Mouse (Mus musculus): ENCODE data around the gene Gm10600. TPM values are rescaled to one million over a fixed set of nuclear protein-coding genes. Genes with fewer than 3 reads are reported as not detected.
"Not testable (repeated sequence)": the region's sequence is repeated elsewhere in the genome, so short reads cannot be mapped to it uniquely, and the experiment has no call there.

The Gm10600 gene
- not detected in 2 replicates for polyA plus RNA-seq (2012; rRNA removed)
- not detected in 2 replicates for polyA plus RNA-seq (2014; fragmentation: Nextera tagmentation; extraction: Ambion mirVana)

DNA sequence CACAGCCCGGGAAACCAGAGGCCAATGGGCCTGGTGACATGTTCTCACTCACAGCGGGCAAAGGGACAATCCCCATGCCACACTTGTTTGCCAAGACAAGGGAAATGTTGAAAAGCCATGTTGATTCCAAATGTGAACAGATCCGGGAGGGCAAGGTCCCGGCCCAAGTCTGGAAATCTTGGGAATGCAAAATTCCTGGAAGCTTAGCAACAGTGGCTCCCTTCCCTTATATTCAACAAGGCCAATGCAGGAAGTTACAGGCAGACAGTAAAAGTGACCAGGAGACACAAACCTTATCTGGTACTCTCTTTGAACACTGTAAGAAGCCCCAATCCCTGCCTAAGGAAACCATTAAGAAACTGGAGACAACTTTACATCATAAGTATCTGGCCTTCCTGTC is at the start of gene Gm10600:
TSS of gene Gm10600 (plus strand) at position 301 of the 400 bp plus-strand sequence.
- WGBS (ENCODE audit: insufficient replicate concordance) = no CpG with 5 or more reads among the region's 4 CpGs
- not testable (repeated sequence) for H3K9me3 ChIP-seq (ENCODE audit: control insufficient read depth, low read length); H3K4me2 ChIP-seq (ENCODE audit: low read depth); H3K4me1 ChIP-seq (replicated peaks; ENCODE audit: control insufficient read depth in 2 of 2, insufficient read depth in 2 of 2, low read length in 1 of 2); H3K27me3 ChIP-seq (ENCODE audit: control insufficient read depth, insufficient read depth, low read length); H3K4me3 ChIP-seq (ENCODE audit: insufficient read depth in 1 of 2, low read depth in 2 of 2, low read length in 2 of 2); H3K27ac ChIP-seq; DNase-seq (ENCODE audit: low read depth in 3 of 3, low spot score in 3 of 3); H3K9ac ChIP-seq (replicated peaks); H3K36me3 ChIP-seq (replicated peaks; ENCODE audit: control insufficient read depth, insufficient read depth, low read depth); ATAC-seq (ENCODE audit: insufficient read depth)

- WGBS (ENCODE audit: insufficient replicate concordance) = no CpG with 5 or more reads among the region's 5 CpGs
- DNase-seq (ENCODE audit: low read depth in 3 of 3, low spot score in 3 of 3); H3K4me1 ChIP-seq (replicated peaks; ENCODE audit: control insufficient read depth in 2 of 2, insufficient read depth in 2 of 2, low read length in 1 of 2); H3K4me3 ChIP-seq (ENCODE audit: insufficient read depth in 1 of 2, low read depth in 2 of 2, low read length in 2 of 2); H3K9me3 ChIP-seq (ENCODE audit: control insufficient read depth, low read length); H3K27me3 ChIP-seq (ENCODE audit: control insufficient read depth, insufficient read depth, low read length); H3K27ac ChIP-seq; H3K4me2 ChIP-seq (ENCODE audit: low read depth); H3K9ac ChIP-seq (replicated peaks); ATAC-seq (ENCODE audit: insufficient read depth); H3K36me3 ChIP-seq (replicated peaks; ENCODE audit: control insufficient read depth, insufficient read depth, low read depth): not testable (repeated sequence)
Observed at GRCm38 (mm10) chr4:42255467-42255866, 15.0 kb downstream of the Gm10600 start, which contains the start of gene Ccl21b. Gene Ccl21b, plus strand, starts transcription at chr4:42255767.

Other genes starting within 250 kb of the Gm10600 start
- not detected in 2 replicates for gene Gm21093, start 205.9 kb upstream of the Gm10600 start, polyA plus RNA-seq (2012; rRNA removed)
- gene Gm21093, start 205.9 kb upstream of the Gm10600 start, polyA plus RNA-seq (2014; fragmentation: Nextera tagmentation; extraction: Ambion mirVana) = not detected in 2 replicates
- gene Gm3893, start 149.4 kb upstream of the Gm10600 start, polyA plus RNA-seq (2012; rRNA removed) = not detected in 2 replicates
- not detected in 2 replicates for gene Gm3893, start 149.4 kb upstream of the Gm10600 start, polyA plus RNA-seq (2014; fragmentation: Nextera tagmentation; extraction: Ambion mirVana)
- not detected in 2 replicates for gene Gm13304, start 125.8 kb upstream of the Gm10600 start, polyA plus RNA-seq (2012; rRNA removed)
- 0.14 TPM in 1 of 2 replicates, not detected in the other for gene Gm13304, start 125.8 kb upstream of the Gm10600 start, polyA plus RNA-seq (2014; fragmentation: Nextera tagmentation; extraction: Ambion mirVana)
- not detected in 2 replicates for gene Gm13306, start 87.2 kb upstream of the Gm10600 start, polyA plus RNA-seq (2012; rRNA removed)
- not detected in 2 replicates for gene Gm13306, start 87.2 kb upstream of the Gm10600 start, polyA plus RNA-seq (2014; fragmentation: Nextera tagmentation; extraction: Ambion mirVana)
- 0.15 TPM in 1 of 2 replicates, not detected in the other for gene Gm13305, start 72.0 kb upstream of the Gm10600 start, polyA plus RNA-seq (2012; rRNA removed)
- 0.45 TPM in 1 of 2 replicates, not detected in the other for gene Gm13305, start 72.0 kb upstream of the Gm10600 start, polyA plus RNA-seq (2014; fragmentation: Nextera tagmentation; extraction: Ambion mirVana)
- not detected in 2 replicates for gene Ccl21b, start 15.1 kb downstream of the Gm10600 start, polyA plus RNA-seq (2012; rRNA removed)
- not detected in 2 replicates for gene Ccl21b, start 15.1 kb downstream of the Gm10600 start, polyA plus RNA-seq (2014; fragmentation: Nextera tagmentation; extraction: Ambion mirVana)
- gene Gm21953, start 53.6 kb downstream of the Gm10600 start, polyA plus RNA-seq (2012; rRNA removed) = not detected in 2 replicates
- gene Gm21953, start 53.6 kb downstream of the Gm10600 start, polyA plus RNA-seq (2014; fragmentation: Nextera tagmentation; extraction: Ambion mirVana) = not detected in 2 replicates
- 0.02 TPM in 1 of 2 replicates, not detected in the other for gene Fam205a3, start 77.7 kb downstream of the Gm10600 start, polyA plus RNA-seq (2012; rRNA removed)
- gene Fam205a3, start 77.7 kb downstream of the Gm10600 start, polyA plus RNA-seq (2014; fragmentation: Nextera tagmentation; extraction: Ambion mirVana) = not detected in 2 replicates
- not detected in 2 replicates for gene Gm21586, start 198.7 kb downstream of the Gm10600 start, polyA plus RNA-seq (2012; rRNA removed)
- gene Gm21586, start 198.7 kb downstream of the Gm10600 start, polyA plus RNA-seq (2014; fragmentation: Nextera tagmentation; extraction: Ambion mirVana) = not detected in 2 replicates
- 0.02 and 0.03 TPM in 2 replicates for gene Gm2163, start 226.1 kb downstream of the Gm10600 start, polyA plus RNA-seq (2012; rRNA removed)
- gene Gm2163, start 226.1 kb downstream of the Gm10600 start, polyA plus RNA-seq (2014; fragmentation: Nextera tagmentation; extraction: Ambion mirVana) = not detected in 2 replicates